Mouse (Mus musculus) megakaryocyte, embryonic 14.5 days (primary cell): ENCODE measurements around the gene Cenpo.

ENCODE experiments used
- FLI1 ChIP-seq: IDR thresholded peaks from 2 replicates; pipeline ENCODE4 v1.6.1; 2012; ENCODE audit warnings: low read length, inconsistent platforms, mixed read lengths
- GATA1 ChIP-seq: IDR thresholded peaks from 3 replicates; pipeline ENCODE4 v1.6.1; 2012; ENCODE audit warnings: mixed read lengths, low read length, inconsistent platforms, borderline replicate concordance

GRCm38 (mm10) chr12:4179671-4180233, 54.3 kb downstream of the Cenpo start:
- no peak for TF ChIP-seq GATA1
- no peak for TF ChIP-seq FLI1
